Mouse (Mus musculus) kidney, adult 2 months (tissue): ENCODE measurements around the gene Thra.

Experiments used
- CTCF ChIP-seq: fragments of 200-500 bp; conservative IDR thresholded peaks from 2 replicates; pipeline ENCODE4 v1.5.1; 2011; ENCODE audit warnings: low read depth, mild to moderate bottlenecking, control low read depth, low read length, moderate library complexity, mixed read lengths; ENCODE audit not compliant: insufficient read depth, insufficient read length
- POLR2A ChIP-seq: fragments of 200-500 bp; IDR thresholded peaks from one replicate; pipeline ENCODE4 v1.6.1; 2011; ENCODE audit warnings: low read depth, low read length, control low read depth

DNA sequence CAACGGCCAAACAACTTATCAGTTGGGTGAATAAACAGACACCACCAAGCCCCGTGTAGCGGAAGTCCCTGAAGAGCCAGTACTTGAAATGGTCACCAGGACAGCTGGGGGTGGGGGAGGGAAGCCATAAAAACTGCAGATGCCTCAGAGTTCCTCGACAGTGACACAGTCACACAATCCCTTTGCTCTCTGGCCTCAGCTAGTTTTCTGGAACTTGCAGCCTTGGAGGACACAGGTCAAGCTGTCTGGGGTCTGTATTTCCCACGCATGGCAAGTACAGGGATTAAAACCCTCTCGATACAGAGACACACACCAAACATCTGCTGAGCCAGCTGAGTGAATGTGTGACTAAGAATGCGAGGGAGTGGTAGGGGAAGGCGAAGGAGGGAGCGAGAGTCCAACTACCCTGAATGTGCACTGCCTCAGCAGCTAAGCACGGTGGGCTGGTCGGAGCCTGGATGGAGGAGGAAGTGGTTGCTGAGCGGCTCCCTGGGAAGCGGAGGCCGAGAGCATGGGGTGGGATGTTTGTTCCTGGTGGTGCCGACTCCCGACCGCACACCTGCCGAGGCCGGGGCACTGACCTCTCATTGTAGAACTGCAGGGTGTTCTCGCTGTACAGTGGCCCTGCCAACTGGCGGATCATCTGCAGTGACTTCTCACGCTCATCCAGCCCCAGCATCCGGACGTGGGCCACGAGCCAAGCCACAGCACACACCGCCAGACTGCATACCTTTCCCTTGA is 31.3 kb upstream of the Thra start:
- TF ChIP-seq POLR2A (no peak), CTCF (no peak)
